Comparison of ENCODE assay signal across 8 mouse cellular contexts in the genomic region with DNA sequence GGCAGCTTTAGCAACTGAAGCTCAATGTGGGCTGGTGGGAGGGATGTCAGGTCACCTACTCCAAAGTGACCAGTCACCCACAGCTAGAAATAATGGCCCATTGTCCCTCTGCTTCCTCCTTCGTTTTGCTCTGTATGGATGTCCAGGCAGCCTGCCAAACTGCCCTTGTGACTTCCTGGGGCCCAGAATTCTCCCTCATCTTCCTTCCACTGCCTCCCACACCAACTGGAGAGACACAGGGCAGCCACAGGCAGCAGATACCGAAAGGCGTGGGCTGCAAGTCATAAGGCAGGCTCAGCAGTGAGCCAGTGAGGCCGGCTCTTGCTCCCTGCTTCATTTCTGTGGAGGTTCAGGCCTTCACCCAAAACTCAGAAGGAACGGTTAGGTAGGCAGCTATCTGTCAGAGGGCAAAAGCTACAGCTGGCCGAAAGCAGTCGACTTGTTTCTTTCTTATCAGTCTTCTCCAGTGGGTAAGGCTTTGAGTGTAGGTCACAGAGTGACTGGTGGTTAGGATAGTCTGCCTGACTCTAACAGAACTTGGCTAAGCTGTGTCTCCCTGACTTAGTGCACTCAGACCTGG. TPM values are rescaled to one million over a fixed set of nuclear protein-coding genes. Genes with fewer than 3 reads are reported as not detected.
DNase-seq lines count a peak whose midpoint lies in the region; ATAC-seq and TF ChIP-seq lines count a peak whose summit lies in the region.

No protein-coding gene starts in this region.

- peak; percentile 53 to 55 for DNase-seq in frontal cortex, postnatal 25 days (ENCODE audit: low spot score in 2 of 2)
- no peak for DNase-seq in hindbrain, embryonic 11.5 days (ENCODE audit: low spot score)
- DNase-seq in layer of hippocampus, adult 9-11 months = peak; percentile 94
- DNase-seq in lung, adult 2 months = peak; percentile 65
- peak; percentile 47 for DNase-seq in right cerebral cortex, postnatal 25 days
- no peak for DNase-seq in thymus, postnatal 14 days

- H3K27ac ChIP-seq in brown adipose tissue, adult 24 weeks (replicated peaks; ENCODE audit: low read depth, low read length) = peak overlapping the region; percentile 99
- H3K27ac ChIP-seq in hindbrain, embryonic 11.5 days (ENCODE audit: low read depth, low read length) = 0 out of 2 replicates have a peak overlapping the region, but pooled peaks have one; percentile 6

- no peak overlapping the region for H3K4me2 ChIP-seq in hindbrain, embryonic 11.5 days (replicated peaks; ENCODE audit: low read depth, low read length)

- no peak overlapping the region for H3K4me3 ChIP-seq in C2C12 (ENCODE audit: insufficient read depth, poor library complexity, severe bottlenecking)
- peak overlapping the region; percentile 45 for H3K4me3 ChIP-seq in brown adipose tissue, adult 24 weeks (ENCODE audit: insufficient read depth, low read depth, low read length)
- H3K4me3 ChIP-seq in hindbrain, embryonic 11.5 days (ENCODE audit: low read depth, low read length) = no peak overlapping the region
- H3K4me3 ChIP-seq in lung, adult 2 months (replicated peaks; ENCODE audit: extremely low read depth, low read depth, low read length) = no peak overlapping the region

- H3K4me1 ChIP-seq in brown adipose tissue, adult 24 weeks (ENCODE audit: control insufficient read depth, insufficient read depth, insufficient read length, low read length) = peaks cover 9% of the 10 kb centered on the region; the same call in 1 of the 2 replicates
- no peaks in the 10 kb centered on the region for H3K4me1 ChIP-seq in hindbrain, embryonic 11.5 days (replicated peaks; ENCODE audit: control insufficient read depth, insufficient read depth, low read length)
- peaks cover 5% of the 10 kb centered on the region; the same call in 1 of the 2 replicates for H3K4me1 ChIP-seq in lung, adult 2 months (ENCODE audit: control insufficient read depth, insufficient read depth, low read length)

- no peaks in the 10 kb centered on the region for H3K9me3 ChIP-seq in hindbrain, embryonic 11.5 days (ENCODE audit: control insufficient read depth, low read length)

- H3K9ac ChIP-seq in hindbrain, embryonic 11.5 days (ENCODE audit: low read depth, low read length) = no peak overlapping the region

- no peaks in the 10 kb centered on the region for H3K36me3 ChIP-seq in C2C12 (ENCODE audit: control insufficient read depth, insufficient read depth)
- H3K36me3 ChIP-seq in hindbrain, embryonic 11.5 days (ENCODE audit: control insufficient read depth, insufficient read depth, low read length) = no peaks in the 10 kb centered on the region

- H3ac ChIP-seq in C2C12 (ENCODE audit: control insufficient read depth, insufficient read length, low read depth) = no peak overlapping the region

- ATAC-seq in hindbrain, embryonic 11.5 days (ENCODE audit: low FRiP score) = no peak

- H3K79me2 ChIP-seq in C2C12 (ENCODE audit: control insufficient read depth, insufficient read depth) = no peaks in the 10 kb centered on the region

- peak; percentile 71; the same call in 1 of the 2 replicates for TF ChIP-seq POLR2A in lung, adult 2 months (IDR thresholded peaks at IDR 0.05; ENCODE audit: borderline replicate concordance, extremely low read depth, low read depth, low read length)

- H3K79me3 ChIP-seq in C2C12 (ENCODE audit: low read depth) = no peaks in the 10 kb centered on the region

- H3K27me3 ChIP-seq in C2C12 (ENCODE audit: control insufficient read depth, insufficient read depth, insufficient read length) = no peaks in the 10 kb centered on the region
- no peaks in the 10 kb centered on the region for H3K27me3 ChIP-seq in hindbrain, embryonic 11.5 days (ENCODE audit: control insufficient read depth, insufficient read depth, low read length)

- WGBS in hindbrain, embryonic 11.5 days = 69% methylated on average over 7 of the region's 7 CpGs
- 13% methylated on average over 7 of the region's 7 CpGs for WGBS in lung, adult 2 months

- no peak for TF ChIP-seq CTCF in C2C12 (IDR thresholded peaks at IDR 0.05; ENCODE audit: control insufficient read depth, insufficient read depth, insufficient read length)
- TF ChIP-seq CTCF in lung, adult 2 months (IDR thresholded peaks at IDR 0.05; ENCODE audit: insufficient read depth, low read length) = no peak

TF ChIP-seq in C2C12, 6 proteins besides CTCF, POLR2A, EP300 and RAD21:
- no peak for TF ChIP-seq CEBPB (IDR thresholded peaks at IDR 0.05; ENCODE audit: low read depth)
- TF ChIP-seq MYOG (IDR thresholded peaks at IDR 0.05; ENCODE audit: control insufficient read depth, extremely low read depth, insufficient read length) = no peak
- TF ChIP-seq USF1 (IDR thresholded peaks at IDR 0.05; ENCODE audit: low read depth) = peak; percentile 58

RNA-seq across cellular contexts. Expression of a gene that starts 2.2 kb away (rescaled TPM):
- polyA plus RNA-seq in C2C12 (2012; fragmentation: generic; extraction: Trizol) = 242 TPM
- polyA plus RNA-seq in brown adipose tissue, adult 24 weeks (2012; ENCODE audit: insufficient read depth, insufficient read length, missing spikeins) = 276 and 351 TPM in 2 replicates
- polyA plus RNA-seq in hindbrain, embryonic 11.5 days (2014; fragmentation: Nextera tagmentation; extraction: Ambion mirVana) = 312 and 318 TPM in 2 replicates
- 95.7 and 96.6 TPM in 2 replicates for polyA plus RNA-seq in lung, adult 2 months (2012; rRNA removed)

RNA-seq across cellular contexts. Expression of a gene that starts 25.9 kb away (rescaled TPM):
- polyA plus RNA-seq in C2C12 (2012; fragmentation: generic; extraction: Trizol) = 45.5 TPM
- polyA plus RNA-seq in brown adipose tissue, adult 24 weeks (2012; ENCODE audit: insufficient read depth, insufficient read length, missing spikeins) = 27.9 and 37.4 TPM in 2 replicates
- polyA plus RNA-seq in hindbrain, embryonic 11.5 days (2014; fragmentation: Nextera tagmentation; extraction: Ambion mirVana) = 16.8 and 19.2 TPM in 2 replicates
- polyA plus RNA-seq in lung, adult 2 months (2012; rRNA removed) = 12.7 and 13.9 TPM in 2 replicates

Comparison
In these comparisons a context has a peak if more than half of its experiments do, and no peak if none do; other contexts are left out.
1. DNase-seq: peak in frontal cortex, postnatal 25 days (2 of 2), layer of hippocampus, adult 9-11 months (single experiment), lung, adult 2 months (single experiment) and right cerebral cortex, postnatal 25 days (single experiment); none in hindbrain, embryonic 11.5 days (single experiment) and thymus, postnatal 14 days (single experiment).